Mouse (Mus musculus) urinary bladder, adult 18-20 months (tissue): ENCODE measurements around the gene Chrm2.

Experiments used
- DNase-seq, 2 experiments: peaks; one replicate each; pipeline ENCODE4 v3.0.0; 2022; ENCODE audit warnings: low spot score in 2 of 2, mixed read lengths in 2 of 2

Chrm2 gene

DNA sequence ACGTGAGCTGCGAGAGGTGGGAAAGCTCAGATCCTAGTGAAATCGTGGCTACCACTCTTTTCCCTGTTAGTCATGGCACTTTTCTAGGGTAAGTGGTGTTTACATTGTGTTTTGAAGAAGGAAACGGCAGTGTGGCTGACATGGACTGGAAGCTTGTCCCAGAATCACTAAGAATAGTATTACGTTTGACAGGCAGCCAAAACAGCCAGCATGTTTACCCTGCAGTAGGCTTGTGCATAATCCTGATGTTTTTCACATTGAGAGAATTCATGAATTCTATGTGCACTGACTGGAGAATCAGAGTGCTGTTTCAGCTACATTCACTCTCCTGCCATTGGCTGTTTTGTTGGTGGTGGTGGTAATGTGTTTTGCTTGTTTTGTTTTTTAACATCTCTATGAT is 129.4 kb downstream of the Chrm2 start:
- no peak for DNase-seq

DNA sequence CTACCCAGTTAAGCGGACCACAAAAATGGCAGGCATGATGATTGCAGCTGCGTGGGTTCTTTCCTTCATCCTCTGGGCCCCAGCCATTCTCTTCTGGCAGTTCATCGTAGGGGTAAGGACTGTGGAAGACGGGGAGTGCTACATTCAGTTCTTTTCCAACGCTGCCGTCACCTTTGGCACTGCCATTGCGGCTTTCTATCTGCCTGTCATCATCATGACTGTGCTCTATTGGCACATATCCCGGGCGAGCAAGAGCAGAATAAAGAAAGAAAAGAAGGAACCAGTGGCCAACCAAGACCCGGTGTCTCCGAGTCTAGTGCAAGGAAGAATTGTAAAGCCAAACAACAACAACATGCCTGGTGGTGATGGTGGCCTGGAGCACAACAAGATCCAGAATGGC is 135.7 kb downstream of the Chrm2 start:
- DNase-seq: no peak

DNA sequence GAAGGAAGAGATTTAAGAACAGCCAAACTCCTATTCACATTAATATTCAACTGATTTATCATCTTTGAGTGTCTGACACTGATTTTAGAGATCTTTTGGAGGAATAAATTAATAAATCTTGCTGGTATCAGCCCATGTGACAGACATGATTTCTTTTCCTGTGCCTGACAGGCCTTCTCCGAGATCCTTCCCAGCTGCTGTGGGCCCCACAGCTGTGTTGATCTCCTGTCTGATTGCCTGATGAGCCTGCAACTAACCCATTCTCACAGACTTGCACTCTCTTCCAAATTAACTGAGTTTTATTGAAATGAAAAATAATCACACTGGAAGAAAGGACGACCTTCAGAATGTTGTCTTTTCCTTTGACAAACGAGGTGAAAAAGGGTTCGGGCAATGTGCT is 140.6 kb downstream of the Chrm2 start:
- DNase-seq: no peak

DNA sequence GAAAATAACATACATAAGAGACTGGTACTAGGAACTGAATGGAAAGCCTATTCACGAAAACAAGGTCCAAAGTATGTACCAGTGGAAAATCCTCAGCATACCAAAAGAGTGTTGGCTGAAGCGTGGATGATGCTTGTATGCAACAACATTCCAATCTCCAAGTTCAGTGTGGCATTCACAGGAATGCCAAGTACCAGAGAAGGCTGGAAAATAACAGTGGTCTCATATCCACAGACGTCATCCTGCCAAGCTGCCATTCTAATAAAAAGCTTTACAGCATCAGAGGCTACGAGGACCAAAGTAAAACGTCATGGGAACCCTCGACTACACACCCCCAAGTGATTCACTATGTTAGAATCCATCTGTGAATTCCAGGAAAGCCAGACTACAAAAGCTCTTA is 153.4 kb downstream of the Chrm2 start:
- no peak for DNase-seq

DNA sequence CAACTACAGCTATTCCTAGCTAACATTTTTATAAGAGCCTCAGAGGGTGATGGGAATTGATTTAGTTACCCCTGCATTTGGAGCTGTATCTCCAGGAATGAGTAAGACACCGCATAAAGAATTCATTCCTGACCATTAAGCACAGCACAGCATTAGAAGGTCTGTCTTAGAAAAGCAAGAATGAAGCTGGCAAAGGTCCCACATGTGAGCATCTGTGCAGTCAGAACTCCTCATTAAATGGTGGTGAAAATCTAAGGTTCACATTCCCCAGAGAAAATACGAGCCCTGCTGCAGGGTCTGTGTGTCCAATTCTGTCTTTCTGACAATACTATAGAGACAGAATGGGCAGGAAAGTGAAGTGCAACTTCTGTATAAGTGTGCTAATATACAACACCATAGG is 179.0 kb downstream of the Chrm2 start:
- no peak for DNase-seq
